Comparison of ENCODE assay signal across 25 mouse cellular contexts in genomic region chr16:87709971-87710370, GRCm38 (mm10).
"Had no signal": no experiment of that assay in that cellular context is flagged by ENCODE, and none has a peak within 500 bp of the region (broad histone marks: within the 10 kb centered on the region; RNA-seq: fewer than 3 reads in every experiment).

No protein-coding gene starts in this region.

- H3K27me3 ChIP-seq: heart, embryonic 13.5 days; heart, embryonic 15.5 days; hindbrain, embryonic 13.5 days; hindbrain, embryonic 15.5 days; kidney, embryonic 15.5 days; limb, embryonic 13.5 days; limb, embryonic 15.5 days; liver, embryonic 12.5 days had no signal

- DNase-seq: gastrocnemius, adult 2 months; gastrocnemius, postnatal 10 days; gastrocnemius, postnatal 25 days; heart, adult 18-20 months; heart, postnatal 14 days; heart, postnatal 36 days; kidney, adult 11 months; kidney, adult 2 months; kidney, adult 9 months; kidney, postnatal 14 days; kidney, postnatal 36 days; layer of hippocampus, adult 9-11 months; layer of hippocampus, postnatal 36 days; left cerebral cortex, postnatal 4 days had no signal

- H3K27ac ChIP-seq: gastrocnemius, adult 2 months; heart, embryonic 13.5 days; heart, embryonic 15.5 days; hindbrain, embryonic 13.5 days; hindbrain, embryonic 15.5 days; hindbrain, postnatal 0 days; kidney, postnatal 0 days; limb, embryonic 13.5 days; limb, embryonic 15.5 days had no signal

- H3K9me3 ChIP-seq: heart, embryonic 13.5 days; heart, embryonic 15.5 days; hindbrain, embryonic 13.5 days; hindbrain, embryonic 15.5 days; kidney, embryonic 15.5 days; limb, embryonic 13.5 days; limb, embryonic 15.5 days; liver, embryonic 12.5 days had no signal

- H3K36me3 ChIP-seq: heart, embryonic 13.5 days; heart, embryonic 15.5 days; hindbrain, embryonic 15.5 days; kidney, embryonic 15.5 days; limb, embryonic 13.5 days; limb, embryonic 15.5 days had no signal

- H3K4me2 ChIP-seq: heart, embryonic 15.5 days; hindbrain, embryonic 13.5 days; hindbrain, embryonic 15.5 days; kidney, embryonic 15.5 days; limb, embryonic 13.5 days; limb, embryonic 15.5 days; liver, embryonic 12.5 days had no signal

- ATAC-seq: forebrain, embryonic 16.5 days; hindbrain, postnatal 0 days; liver, embryonic 12.5 days had no signal

- H3K4me3 ChIP-seq: gastrocnemius, adult 2 months; heart, embryonic 13.5 days; heart, embryonic 15.5 days; hindbrain, embryonic 13.5 days; hindbrain, embryonic 15.5 days; kidney, embryonic 15.5 days; limb, embryonic 13.5 days; limb, embryonic 15.5 days; liver, embryonic 12.5 days had no signal

- H3K9ac ChIP-seq: heart, embryonic 13.5 days; heart, embryonic 15.5 days; hindbrain, embryonic 13.5 days; hindbrain, embryonic 15.5 days; kidney, embryonic 15.5 days; limb, embryonic 13.5 days; limb, embryonic 15.5 days; liver, embryonic 12.5 days had no signal
